Mouse (Mus musculus): ENCODE results near the gene Enpep.

Gene Enpep

GRCm38 (mm10) chr3:129312511-129312910 lies 20.0 kb downstream of the Enpep start:
- DNase-seq (ENCODE audit: low spot score in 2 of 2): no peak

DNA sequence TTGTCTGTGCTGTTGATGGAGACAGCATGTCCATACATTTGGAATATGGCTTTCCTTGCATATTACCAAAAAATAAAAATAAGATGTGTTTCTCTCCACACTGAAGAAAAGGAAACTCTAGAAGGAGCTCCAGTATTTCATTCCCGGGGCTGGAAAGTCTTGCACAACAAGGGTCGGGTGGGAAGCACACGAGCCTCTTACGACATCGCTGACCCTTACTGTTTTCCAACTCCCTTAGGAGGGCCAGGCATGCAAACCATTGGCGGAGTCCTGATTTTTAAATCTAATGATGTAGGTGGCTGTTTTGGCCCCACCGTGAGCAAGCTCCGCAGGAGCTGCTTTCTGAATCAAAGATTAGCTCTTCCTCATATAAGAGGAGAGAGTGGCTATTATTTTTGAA lies 20.6 kb downstream of the Enpep start:
- no peak for DNase-seq (ENCODE audit: low spot score in 2 of 2)

DNA sequence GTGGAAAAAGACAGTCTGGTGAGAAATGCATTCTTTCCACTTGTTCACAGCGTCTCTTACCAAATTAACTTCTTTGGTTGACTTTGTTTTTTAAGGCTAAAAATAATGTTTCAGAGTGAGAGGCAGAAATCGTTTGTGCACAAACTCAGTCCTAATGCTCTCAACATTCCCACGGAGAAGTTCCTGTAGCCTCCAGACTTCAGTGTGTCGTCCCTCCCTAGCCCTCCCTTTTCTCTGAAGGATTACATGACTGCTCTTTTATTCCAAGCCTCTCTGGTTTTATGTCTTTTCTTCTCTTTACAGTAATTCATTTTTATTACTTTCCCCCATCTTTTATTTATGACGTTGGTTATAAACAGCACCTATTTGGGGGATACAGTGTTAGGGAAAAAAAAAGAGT lies 22.6 kb downstream of the Enpep start:
- no peak for DNase-seq (ENCODE audit: low spot score in 2 of 2)

GRCm38 (mm10) chr3:129308876-129309275 lies 23.6 kb downstream of the Enpep start:
- no peak for DNase-seq (ENCODE audit: low spot score in 2 of 2)

- DNase-seq (ENCODE audit: low spot score in 2 of 2): peak in 1 of 2 experiments; percentile 6
Measured at GRCm38 (mm10) chr3:129308102-129308752, 24.3 kb downstream of the Enpep start.

- DNase-seq (ENCODE audit: low spot score in 2 of 2): peak in 1 of 2 experiments; percentile 18
Measured at GRCm38 (mm10) chr3:129303941-129304340, 28.6 kb downstream of the Enpep start.

DNA sequence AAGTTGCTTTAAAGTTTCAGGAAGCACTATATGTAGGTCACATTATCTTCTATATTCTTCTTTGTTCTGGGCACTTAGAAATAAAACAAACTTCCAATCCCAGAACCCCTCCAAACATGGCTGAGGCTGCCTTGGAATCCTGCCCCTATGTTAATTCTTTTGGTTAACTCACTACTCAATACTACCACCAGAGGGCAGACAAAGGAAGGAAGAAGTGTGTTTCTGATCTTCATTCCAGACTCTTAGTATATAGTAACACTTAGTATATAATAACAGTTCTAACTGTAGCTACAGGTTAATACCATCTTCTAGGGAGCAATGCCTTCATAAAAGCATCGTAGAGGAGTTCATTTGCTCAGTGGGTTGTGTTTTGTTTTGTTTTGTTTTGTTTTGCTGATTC lies 32.6 kb downstream of the Enpep start:
- no peak for DNase-seq (ENCODE audit: low spot score in 2 of 2)

GRCm38 (mm10) chr3:129298606-129299005 lies 33.9 kb downstream of the Enpep start:
- no peak for DNase-seq (ENCODE audit: low spot score in 2 of 2)

DNA sequence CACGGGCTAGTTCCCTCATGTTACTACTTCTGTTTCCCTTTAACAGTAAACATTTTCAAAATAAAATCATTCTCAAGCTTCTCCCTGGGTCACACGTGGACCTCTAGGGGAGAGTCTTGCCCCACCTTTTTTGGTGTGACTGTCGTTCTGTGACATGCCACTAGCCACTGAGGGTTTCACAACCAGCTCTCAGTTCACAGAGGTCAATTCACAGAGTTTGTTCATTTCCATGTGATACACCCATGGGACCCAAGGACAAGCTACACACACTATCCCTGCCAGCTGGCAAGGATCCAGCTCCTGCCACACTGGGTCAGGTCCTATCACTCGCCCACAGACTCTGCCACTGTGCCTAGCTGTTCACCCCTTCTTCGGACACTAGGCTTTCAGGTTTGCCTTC lies 35.5 kb downstream of the Enpep start:
- DNase-seq (ENCODE audit: low spot score in 2 of 2): no peak

GRCm38 (mm10) chr3:129295883-129296282 lies 36.6 kb downstream of the Enpep start:
- no peak for DNase-seq (ENCODE audit: low spot score in 2 of 2)

- DNase-seq (ENCODE audit: low spot score in 2 of 2): no peak
Measured at GRCm38 (mm10) chr3:129289536-129289935, 43.0 kb downstream of the Enpep start.

DNA sequence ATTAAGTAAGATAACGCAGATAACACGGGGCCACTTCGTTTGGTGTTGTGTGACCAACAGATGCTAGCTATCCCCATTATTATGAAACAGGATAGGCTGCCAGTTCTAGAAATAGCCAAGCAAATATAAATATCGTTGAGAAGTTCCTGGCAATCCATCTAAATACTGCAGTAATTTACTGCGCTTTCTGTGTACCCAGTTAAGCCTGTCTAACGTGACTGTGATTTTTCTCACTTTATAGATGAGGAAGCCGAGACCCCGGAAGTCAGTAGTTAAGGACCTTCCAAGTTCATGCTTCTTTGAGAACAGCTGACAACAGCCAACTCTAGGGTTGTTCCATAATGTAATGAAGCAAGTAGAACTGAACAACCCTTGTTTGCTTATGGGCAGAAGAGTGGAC lies 45.4 kb downstream of the Enpep start:
- DNase-seq (ENCODE audit: low spot score in 2 of 2): no peak

DNA sequence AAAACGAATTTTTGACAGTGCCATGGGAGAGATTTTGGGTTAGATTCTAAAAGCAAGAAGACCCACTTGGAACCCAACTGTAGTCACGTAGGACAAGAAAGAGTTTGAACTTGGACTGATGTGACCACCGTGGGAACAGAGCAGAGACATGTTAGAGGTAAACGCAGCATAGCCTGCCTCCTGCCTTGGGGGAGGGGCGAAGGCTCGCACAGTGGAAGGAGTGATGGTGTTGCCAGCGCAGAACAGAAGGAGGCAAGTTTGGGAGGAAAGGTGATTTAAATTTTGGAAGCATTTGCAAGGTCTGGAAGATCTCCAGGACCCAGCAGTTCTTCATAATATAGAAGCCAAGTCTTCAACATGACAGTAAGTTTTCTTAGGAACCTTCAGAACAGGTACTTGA lies 46.1 kb downstream of the Enpep start:
- no peak for DNase-seq (ENCODE audit: low spot score in 2 of 2)

DNA sequence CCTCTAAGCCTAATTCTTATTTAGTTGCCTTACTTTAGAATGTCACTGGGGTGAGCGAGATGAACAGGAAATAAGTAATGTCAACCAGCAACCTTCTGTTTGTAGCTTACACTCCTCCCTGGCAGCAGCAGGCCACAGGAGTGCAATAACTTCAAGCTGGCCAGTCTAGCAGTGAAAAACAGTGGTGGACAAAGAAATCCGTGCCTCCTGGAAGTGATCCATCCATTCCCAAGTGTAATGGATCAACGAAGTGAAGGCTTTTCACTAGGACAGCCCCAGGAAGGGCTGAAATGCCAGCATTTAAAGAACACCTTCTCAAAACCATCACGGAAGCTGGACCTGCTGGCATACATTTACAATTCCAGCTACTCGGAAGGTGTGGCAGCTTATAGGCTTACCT lies 48.2 kb downstream of the Enpep start:
- no peak for DNase-seq (ENCODE audit: low spot score in 2 of 2)

DNA sequence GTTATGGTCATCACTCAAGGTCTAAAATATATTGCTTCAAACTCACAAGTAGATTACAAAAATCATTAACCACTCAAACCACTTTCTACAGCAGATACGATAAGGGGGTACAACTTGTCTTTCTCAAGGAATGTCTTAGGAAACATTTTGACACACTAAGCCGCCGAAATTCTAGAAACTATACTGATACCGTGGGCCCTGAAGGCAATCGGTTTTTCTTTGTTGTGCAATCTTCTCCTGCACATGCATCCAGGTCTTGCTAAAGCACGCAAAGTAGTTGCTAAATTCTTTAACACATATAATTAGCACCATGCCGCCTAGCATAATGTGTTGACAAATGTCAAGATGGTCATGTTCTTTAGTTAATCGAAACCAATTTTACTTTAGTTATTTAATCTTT lies 53.1 kb downstream of the Enpep start:
- DNase-seq (ENCODE audit: low spot score in 2 of 2): no peak

DNA sequence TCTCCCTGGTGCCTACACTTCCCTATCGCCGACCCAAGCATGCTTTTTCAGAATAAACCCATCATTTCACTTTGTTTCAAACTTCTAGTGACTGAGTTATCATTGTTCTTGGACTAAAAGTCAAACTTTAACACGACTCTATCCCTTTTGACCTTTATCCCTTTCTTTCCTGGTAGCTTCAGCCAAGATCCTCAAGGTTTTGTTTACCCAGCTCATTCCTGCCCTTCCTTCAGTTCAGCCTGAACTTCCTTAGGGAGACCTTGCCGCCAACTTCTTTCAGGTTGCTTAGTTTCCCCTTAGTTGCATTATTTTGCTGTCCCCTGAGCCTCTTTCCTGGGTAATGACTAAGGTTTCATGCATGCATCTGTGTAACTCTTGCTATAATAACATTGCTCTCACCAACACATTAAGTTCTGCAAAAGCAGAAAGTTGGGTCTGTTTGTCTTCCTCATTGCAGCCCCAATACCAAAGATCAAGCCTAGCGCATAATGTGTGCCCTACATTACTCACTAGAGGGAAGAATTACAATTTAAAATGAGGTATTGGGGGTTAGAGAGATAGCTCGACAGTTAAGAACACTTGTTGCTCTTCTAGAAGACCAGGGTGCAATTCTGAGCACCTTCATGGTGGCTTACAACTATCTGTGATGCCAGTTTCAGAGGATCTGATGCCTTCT lies 59.2 kb downstream of the Enpep start:
- DNase-seq (ENCODE audit: low spot score in 2 of 2): no peak

- DNase-seq (ENCODE audit: low spot score in 2 of 2): peak in 1 of 2 experiments; percentile 21
Measured at GRCm38 (mm10) chr3:129270044-129270443, 62.5 kb downstream of the Enpep start.

- DNase-seq (ENCODE audit: low spot score in 2 of 2): no peak
Measured at GRCm38 (mm10) chr3:129268886-129269683, 63.4 kb downstream of the Enpep start.

DNA sequence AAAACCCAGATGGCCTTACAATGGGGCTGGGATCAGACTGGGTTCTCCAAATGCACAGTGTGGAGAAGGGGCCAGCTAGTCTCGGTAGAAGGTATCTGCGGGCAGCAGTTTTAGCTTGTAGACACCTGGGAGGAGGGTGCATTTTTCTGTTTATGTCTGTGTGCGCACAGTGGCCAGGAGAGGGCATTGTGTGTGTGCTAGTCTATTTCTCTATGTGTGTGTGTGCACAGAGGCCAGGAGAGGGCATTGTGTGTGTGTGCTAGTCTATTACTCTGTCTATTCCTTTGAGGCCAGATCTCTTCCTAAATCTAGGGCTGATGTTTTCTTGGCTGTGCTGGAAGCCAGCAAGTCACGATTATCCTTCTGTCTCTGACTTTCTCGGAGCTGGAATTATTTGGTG lies 74.0 kb downstream of the Enpep start:
- no peak for DNase-seq (ENCODE audit: low spot score in 2 of 2)

GRCm38 (mm10) chr3:129256766-129257165 lies 75.8 kb downstream of the Enpep start:
- DNase-seq (ENCODE audit: low spot score in 2 of 2): no peak

- DNase-seq (ENCODE audit: low spot score in 2 of 2): no peak
Measured at GRCm38 (mm10) chr3:129256283-129256682, 76.2 kb downstream of the Enpep start.

DNA sequence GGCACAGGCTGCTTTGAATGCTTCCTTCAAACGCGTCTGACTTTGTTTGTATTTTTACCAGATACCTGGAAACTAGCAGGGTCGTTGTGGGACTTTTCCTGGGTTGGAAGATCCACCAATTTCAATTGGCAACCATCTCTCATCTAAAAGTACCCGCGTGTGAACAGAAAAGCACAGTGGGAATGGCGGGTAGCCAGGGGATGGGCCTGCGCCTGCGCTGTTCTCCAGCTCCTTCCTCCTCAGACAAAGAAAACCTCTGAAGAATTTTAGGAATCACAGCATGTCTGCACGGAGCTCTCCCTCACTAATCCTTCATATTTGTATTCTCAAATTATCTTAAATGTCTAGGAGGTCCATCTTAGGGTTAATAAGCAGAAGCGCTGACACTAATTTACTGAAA lies 78.3 kb downstream of the Enpep start:
- DNase-seq (ENCODE audit: low spot score in 2 of 2): no peak

DNA sequence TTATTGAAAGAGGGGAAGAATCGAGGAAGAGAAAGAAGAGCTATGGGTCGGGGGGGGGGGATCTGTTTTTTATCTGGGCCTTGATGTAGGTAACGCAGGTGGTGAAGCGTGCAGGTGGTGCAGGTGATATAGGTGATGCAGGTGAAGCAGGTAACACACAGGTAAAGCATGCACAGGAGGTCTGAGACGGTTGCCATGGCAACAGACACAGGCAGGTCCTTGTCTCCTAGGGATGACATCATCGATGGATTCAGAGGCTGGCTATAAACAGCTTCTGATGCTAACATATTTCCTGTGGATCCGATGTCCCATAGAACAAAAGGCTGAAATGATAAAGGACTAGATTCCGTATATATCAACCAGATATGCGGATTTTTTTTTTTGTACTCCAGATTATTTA lies 81.5 kb downstream of the Enpep start:
- DNase-seq (ENCODE audit: low spot score in 2 of 2): no peak
